Mouse (Mus musculus) liver, adult 2 months (tissue): ENCODE results near the gene Cenpc1.

Experiments
- CTCF ChIP-seq: fragments of 200-500 bp; IDR thresholded peaks from 2 replicates; pipeline ENCODE4 v1.5.1; 2011; ENCODE audit warnings: low read depth, low read length, control low read depth
- POLR2A ChIP-seq: fragments of 200-500 bp; IDR thresholded peaks from 2 replicates; pipeline ENCODE4 v1.6.1; 2011; ENCODE audit warnings: low read length, control low read depth; ENCODE audit not compliant: insufficient read depth; ENCODE audit errors: extremely low read depth

- TF ChIP-seq CTCF: no peak
- TF ChIP-seq POLR2A: no peak
Measured at GRCm38 (mm10) chr5:86083987-86084386, 18.6 kb upstream of the Cenpc1 start.
